Mouse (Mus musculus) forebrain, postnatal 0 days (tissue): ENCODE results near the gene Axin2. TPM values are rescaled to one million over a fixed set of nuclear protein-coding genes. Genes with fewer than 3 reads are reported as not detected.

Experiments
- ATAC-seq: fragments of 200-750 bp; cut with Nextera tagmentation; 2 replicates; pipeline ENCODE4 v1.8.0; 2017; ENCODE audit warnings: mild to moderate bottlenecking, moderate library complexity
- DNase-seq: peaks from one replicate; pipeline ENCODE4 v3.0.0-alpha.2; 2015
- H3K27ac ChIP-seq: fragments of 300-500 bp; sonication (generic); 2 replicates; pipeline ENCODE4 v1.5.1; 2014; ENCODE audit warnings: low read depth, mild to moderate bottlenecking, antibody characterized with exemption, low read length, moderate library complexity, mixed read lengths
- H3K27me3 ChIP-seq: fragments of 300-500 bp; sonication (generic); 2 replicates; pipeline ENCODE4 v1.6.1; 2014; ENCODE audit warnings: mild to moderate bottlenecking, low read length, mixed read lengths; ENCODE audit not compliant: insufficient read depth
- H3K36me3 ChIP-seq: fragments of 300-500 bp; sonication (generic); 2 replicates; pipeline ENCODE4 v1.6.1; 2014; ENCODE audit warnings: mild to moderate bottlenecking, moderate library complexity; ENCODE audit not compliant: insufficient read depth
- H3K4me1 ChIP-seq: fragments of 300-500 bp; sonication (generic); 2 replicates; pipeline ENCODE4 v1.6.1; 2014; ENCODE audit warnings: antibody characterized with exemption; ENCODE audit not compliant: insufficient read depth
- H3K4me2 ChIP-seq: fragments of 300-500 bp; sonication (generic); 2 replicates; pipeline ENCODE4 v1.6.1; 2014; ENCODE audit warnings: low read depth, mild to moderate bottlenecking, moderate library complexity
- H3K4me3 ChIP-seq: fragments of 300-500 bp; sonication (generic); 2 replicates; pipeline ENCODE4 v1.5.1; 2014; ENCODE audit warnings: low read depth, low read length, mixed read lengths
- H3K9ac ChIP-seq: fragments of 300-500 bp; sonication (generic); 2 replicates; pipeline ENCODE4 v1.6.1; 2014; ENCODE audit warnings: mild to moderate bottlenecking
- H3K9me3 ChIP-seq: fragments of 300-500 bp; sonication (generic); 2 replicates; pipeline ENCODE4 v1.6.1; 2016; ENCODE audit warnings: low read length
- CTCF ChIP-seq: sonication (generic); IDR thresholded peaks from 2 replicates; pipeline ENCODE4 v1.5.1; 2016; ENCODE audit warnings: antibody characterized with exemption, control low read depth, low read depth
- WGBS: fragments of 180-500 bp; shearing (Covaris S2); extraction: QIAGEN DNeasy Blood & Tissue Kit; methylation state at CpG from one replicate; pipeline ENCODE4 v1.1.7; 2014; 5-methylcytosine and 5-hydroxymethylcytosine counted together
- polyA plus RNA-seq: library from polyadenylated mRNA; unstranded; fragments of >200 nt; fragmentation: Nextera tagmentation; extraction: Ambion mirVana; gene quantifications from 2 replicates; pipeline ENCODE4 v1.2.1, GENCODE M21; 2015
- total RNA-seq: library from RNA; depleted of rRNA; stranded (reverse); fragments of >200 nt; gene quantifications from 2 replicates; pipeline ENCODE4 v1.2.3, GENCODE M21; 2014

Gene Axin2
- total and polyA plus RNA-seq, 2 experiments from 2014 or later = 5.0 to 35.6 TPM

DNA sequence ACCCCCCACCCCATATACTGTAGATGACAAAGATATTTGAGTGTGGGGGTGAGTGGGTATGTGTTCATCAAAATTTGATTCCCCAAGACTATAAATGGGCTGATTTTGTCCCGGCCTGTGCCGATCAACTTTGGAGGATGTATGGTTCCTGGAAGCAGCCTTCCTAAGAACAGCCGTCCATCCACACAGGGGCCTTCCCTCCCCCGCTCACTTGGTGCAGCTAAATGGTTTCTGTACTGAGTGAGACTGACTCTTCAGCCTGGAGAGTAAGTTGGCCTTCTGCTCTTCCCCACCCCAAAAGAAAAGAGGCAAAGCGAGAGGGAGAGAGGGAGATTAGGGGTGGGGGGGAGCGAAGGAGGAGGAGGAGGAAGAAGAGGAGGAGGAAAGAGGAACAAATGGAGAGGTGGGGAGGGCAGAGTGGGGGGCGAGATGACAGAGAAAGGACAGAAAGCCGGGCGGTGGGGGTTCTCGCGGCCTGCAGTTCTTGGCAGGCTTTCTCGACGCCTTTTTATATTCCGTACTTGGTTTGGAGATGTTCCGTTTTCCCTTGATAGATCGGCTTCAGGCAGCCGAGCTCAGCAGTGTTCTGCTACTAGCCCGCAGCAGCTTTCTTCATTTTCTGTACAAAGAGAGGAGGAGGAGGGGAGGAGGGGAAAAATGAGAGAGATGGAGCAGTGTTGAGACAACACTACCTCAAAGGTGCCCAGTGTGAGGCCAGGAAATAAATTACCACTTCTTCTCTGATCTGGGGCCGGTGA is 20.7 kb downstream of the Axin2 start:
- Histone ChIP-seq H3K9me3 (no peaks in the 10 kb centered on the region), H3K4me2 (peak overlapping the region; percentile 40), H3K27ac (peak overlapping the region; percentile 62), H3K36me3 (peaks cover 35% of the 10 kb centered on the region), H3K4me3 (no peak overlapping the region), H3K9ac (no peak overlapping the region), H3K27me3 (no peaks in the 10 kb centered on the region), H3K4me1 (peaks cover 10% of the 10 kb centered on the region; the same call in 1 of the 2 replicates)
- no peak for TF ChIP-seq CTCF
- DNase-seq (no peak), ATAC-seq (peak; percentile 51)
- WGBS = 14% methylated on average over 19 of the region's 19 CpGs

DNA sequence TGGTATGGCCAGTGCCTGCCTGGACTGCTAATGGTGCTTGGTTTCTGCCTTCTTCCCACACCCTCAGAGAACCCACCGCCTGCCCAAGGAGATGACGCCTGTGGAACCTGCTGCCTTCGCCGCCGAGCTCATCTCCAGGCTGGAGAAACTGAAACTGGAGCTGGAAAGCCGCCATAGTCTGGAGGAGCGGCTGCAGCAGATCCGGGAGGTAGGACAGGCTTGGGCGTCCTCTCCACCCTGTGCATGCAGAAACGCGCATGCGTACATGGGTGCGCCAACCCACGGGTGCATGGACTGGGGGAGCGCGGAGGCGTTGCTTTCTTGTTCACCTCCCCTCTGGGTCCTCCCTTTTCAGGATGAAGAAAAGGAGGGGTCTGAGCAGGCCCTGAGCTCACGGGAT is 21.7 kb downstream of the Axin2 start:
- Histone ChIP-seq H3K27ac (no peak overlapping the region), H3K4me2 (no peak overlapping the region), H3K36me3 (peaks cover 43% of the 10 kb centered on the region), H3K9me3 (no peaks in the 10 kb centered on the region), H3K4me3 (no peak overlapping the region), H3K9ac (no peak overlapping the region), H3K27me3 (no peaks in the 10 kb centered on the region), H3K4me1 (peaks cover 4% of the 10 kb centered on the region; the same call in 1 of the 2 replicates)
- ATAC-seq = no peak
- 70% methylated on average over 18 of the region's 18 CpGs for WGBS
- TF ChIP-seq CTCF = no peak
- no peak for DNase-seq

- Histone ChIP-seq H3K9ac (no peak overlapping the region), H3K9me3 (no peaks in the 10 kb centered on the region), H3K4me3 (no peak overlapping the region), H3K4me2 (no peak overlapping the region), H3K27me3 (no peaks in the 10 kb centered on the region), H3K36me3 (peaks cover 50% of the 10 kb centered on the region), H3K27ac (no peak overlapping the region), H3K4me1 (peaks cover 4% of the 10 kb centered on the region; the same call in 1 of the 2 replicates)
- DNase-seq (no peak), ATAC-seq (no peak)
- 88% methylated on average over 11 of the region's 11 CpGs for WGBS
- TF ChIP-seq CTCF = no peak
These were observed 23.6 kb downstream of the Axin2 start for GRCm38 (mm10) chr11:108943741-108944140.

- H3K4me2 ChIP-seq = no peak overlapping the region
- TF ChIP-seq CTCF = no peak
- 83% methylated on average over 9 of the region's 9 CpGs for WGBS
- no peaks in the 10 kb centered on the region for H3K9me3 ChIP-seq
- no peak for DNase-seq
- no peak overlapping the region for H3K4me3 ChIP-seq
- peaks cover 3% of the 10 kb centered on the region; the same call in 1 of the 2 replicates for H3K4me1 ChIP-seq
- no peaks in the 10 kb centered on the region for H3K27me3 ChIP-seq
- no peak overlapping the region for H3K9ac ChIP-seq
- ATAC-seq = no peak
- H3K27ac ChIP-seq = no peak overlapping the region
- H3K36me3 ChIP-seq = peaks cover 56% of the 10 kb centered on the region
These were observed 25.5 kb downstream of the Axin2 start for GRCm38 (mm10) chr11:108945666-108946065.

DNA sequence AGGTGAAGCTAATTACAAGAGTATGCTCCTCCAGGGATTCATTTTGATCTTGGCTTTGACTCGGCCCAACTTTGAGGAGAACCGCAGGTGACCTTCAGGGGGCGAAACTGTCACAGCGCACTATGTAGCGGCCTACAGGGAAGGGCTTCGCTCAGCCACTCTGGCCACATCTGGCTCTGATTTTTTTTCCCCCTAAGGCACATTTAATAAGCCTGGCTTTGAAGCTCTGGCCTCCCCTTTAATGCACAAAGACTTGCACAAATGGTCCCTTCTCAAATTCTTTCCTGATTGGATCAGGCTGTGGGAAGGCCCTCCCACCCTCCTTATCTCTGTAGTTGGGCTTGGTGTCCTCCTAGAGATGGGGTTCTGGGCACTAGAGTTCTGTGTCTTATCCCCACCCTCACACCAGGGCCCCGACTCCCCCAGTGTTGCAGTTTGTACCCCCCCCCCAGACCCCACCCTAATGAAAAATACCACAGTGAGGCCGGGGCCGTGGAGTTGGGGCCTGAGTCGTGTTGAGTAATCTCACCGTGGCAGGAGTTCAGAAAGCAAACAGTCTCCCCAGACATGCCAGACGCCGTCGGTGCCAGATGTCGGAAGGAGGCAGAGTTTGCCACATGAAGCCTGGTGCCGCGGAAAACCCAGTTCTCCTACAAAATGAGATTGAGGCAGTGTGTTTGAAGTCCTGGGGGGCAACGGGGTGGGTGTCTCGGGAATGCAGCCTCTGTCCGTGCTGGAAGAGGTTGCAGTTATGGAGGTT is 27.5 kb downstream of the Axin2 start:
- no peak for DNase-seq
- H3K4me3 ChIP-seq = no peak overlapping the region
- H3K27ac ChIP-seq = no peak overlapping the region
- H3K9ac ChIP-seq = no peak overlapping the region
- no peak for ATAC-seq
- no peaks in the 10 kb centered on the region for H3K9me3 ChIP-seq
- H3K27me3 ChIP-seq = no peaks in the 10 kb centered on the region
- no peak overlapping the region for H3K4me2 ChIP-seq
- H3K36me3 ChIP-seq = peaks cover 50% of the 10 kb centered on the region
- 62% methylated on average over 20 of the region's 20 CpGs for WGBS
- H3K4me1 ChIP-seq = no peaks in the 10 kb centered on the region
- TF ChIP-seq CTCF = no peak

GRCm38 (mm10) chr11:108948501-108948900 is 28.4 kb downstream of the Axin2 start:
- H3K9me3 ChIP-seq = no peaks in the 10 kb centered on the region
- no peak overlapping the region for H3K9ac ChIP-seq
- no peaks in the 10 kb centered on the region for H3K4me1 ChIP-seq
- 80% methylated on average over 7 of the region's 7 CpGs for WGBS
- H3K4me3 ChIP-seq = no peak overlapping the region
- ATAC-seq = no peak
- H3K27me3 ChIP-seq = no peaks in the 10 kb centered on the region
- H3K27ac ChIP-seq = no peak overlapping the region
- no peak overlapping the region for H3K4me2 ChIP-seq
- no peak for DNase-seq
- no peak for TF ChIP-seq CTCF
- H3K36me3 ChIP-seq = peaks cover 45% of the 10 kb centered on the region

- no peak overlapping the region for H3K4me2 ChIP-seq
- H3K4me1 ChIP-seq = no peaks in the 10 kb centered on the region
- no peaks in the 10 kb centered on the region for H3K27me3 ChIP-seq
- no peak overlapping the region for H3K9ac ChIP-seq
- no peak overlapping the region for H3K27ac ChIP-seq
- no peak for TF ChIP-seq CTCF
- H3K9me3 ChIP-seq = no peaks in the 10 kb centered on the region
- ATAC-seq (no peak), DNase-seq (no peak)
- 65% methylated on average over 10 of the region's 10 CpGs for WGBS
- peaks cover 42% of the 10 kb centered on the region for H3K36me3 ChIP-seq
- H3K4me3 ChIP-seq = no peak overlapping the region
These were observed 28.8 kb downstream of the Axin2 start for GRCm38 (mm10) chr11:108948931-108949330.
